Mouse (Mus musculus): Measurements from ENCODE around the gene Pgm1.

The Pgm1 gene

DNA sequence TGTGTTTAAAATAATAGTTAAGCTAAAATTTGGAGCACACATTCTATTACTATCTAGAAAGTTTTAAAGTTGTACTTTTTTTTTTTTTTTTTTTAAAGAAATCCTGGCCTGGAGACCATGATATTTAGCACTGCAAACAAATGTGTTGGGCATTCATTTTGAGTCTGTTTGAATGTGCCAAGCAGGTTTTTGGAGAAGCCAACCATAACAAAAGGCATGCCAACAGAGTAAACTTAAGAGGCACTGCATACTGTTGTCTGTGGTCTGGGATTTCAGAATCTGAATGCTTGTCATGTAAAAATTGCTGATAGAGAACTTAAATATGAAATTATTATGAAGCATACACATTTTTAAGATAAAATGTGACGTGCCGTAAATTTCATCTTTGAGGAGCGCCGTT, 28.0 kb downstream of the Pgm1 start:
- no peak for DNase-seq (ENCODE audit: low spot score in 2 of 2)

- no peak for DNase-seq (ENCODE audit: low spot score in 2 of 2)
These were observed 29.0 kb downstream of the Pgm1 start for GRCm38 (mm10) chr4:99958084-99958815.

GRCm38 (mm10) chr4:99959308-99959707, 30.1 kb downstream of the Pgm1 start:
- no peak for DNase-seq (ENCODE audit: low spot score in 2 of 2)

GRCm38 (mm10) chr4:99966555-99966954, 37.3 kb downstream of the Pgm1 start:
- no peak for DNase-seq (ENCODE audit: low spot score in 2 of 2)

DNA sequence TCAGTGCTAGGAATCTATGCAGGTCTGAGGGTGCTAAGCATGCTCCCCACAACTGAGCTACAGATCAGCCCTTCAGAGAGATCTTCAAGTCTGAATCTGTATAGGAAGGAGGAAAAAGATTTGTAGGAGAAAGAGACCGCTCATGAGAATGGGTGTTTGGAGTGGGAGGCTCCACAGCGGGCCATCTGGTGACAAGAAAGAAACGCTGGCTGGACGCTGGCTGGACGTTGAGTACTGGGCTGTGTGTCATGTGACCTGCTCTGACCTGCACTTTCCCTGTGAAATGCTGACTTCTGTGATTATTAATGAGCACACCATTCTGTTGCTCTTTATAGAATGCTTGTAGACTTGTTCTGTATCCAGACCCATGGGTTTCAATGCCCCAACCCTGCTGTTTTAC, 40.1 kb downstream of the Pgm1 start:
- no peak for DNase-seq (ENCODE audit: low spot score in 2 of 2)

DNA sequence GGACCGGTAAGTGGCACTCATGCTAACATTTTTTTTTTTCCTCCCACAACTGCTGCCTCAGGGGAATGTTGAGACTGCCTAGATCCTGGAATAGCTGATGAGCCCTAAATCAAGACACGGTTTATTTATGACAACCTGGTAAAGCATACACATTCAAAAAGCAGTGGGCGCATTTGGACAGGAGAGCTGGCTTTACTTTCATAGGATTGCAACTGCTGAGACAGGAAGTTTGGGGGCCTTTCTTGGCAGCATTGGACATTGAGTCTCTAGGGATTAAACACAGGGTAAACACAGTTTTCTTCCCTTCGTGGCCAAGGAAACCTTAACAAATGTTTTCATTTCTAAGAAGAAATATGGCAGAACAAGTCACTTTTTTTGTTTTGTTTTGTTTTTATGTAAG, 40.9 kb downstream of the Pgm1 start:
- DNase-seq (ENCODE audit: low spot score in 2 of 2) = no peak

GRCm38 (mm10) chr4:99972886-99973285, 43.7 kb downstream of the Pgm1 start:
- DNase-seq (ENCODE audit: low spot score in 2 of 2) = no peak

DNA sequence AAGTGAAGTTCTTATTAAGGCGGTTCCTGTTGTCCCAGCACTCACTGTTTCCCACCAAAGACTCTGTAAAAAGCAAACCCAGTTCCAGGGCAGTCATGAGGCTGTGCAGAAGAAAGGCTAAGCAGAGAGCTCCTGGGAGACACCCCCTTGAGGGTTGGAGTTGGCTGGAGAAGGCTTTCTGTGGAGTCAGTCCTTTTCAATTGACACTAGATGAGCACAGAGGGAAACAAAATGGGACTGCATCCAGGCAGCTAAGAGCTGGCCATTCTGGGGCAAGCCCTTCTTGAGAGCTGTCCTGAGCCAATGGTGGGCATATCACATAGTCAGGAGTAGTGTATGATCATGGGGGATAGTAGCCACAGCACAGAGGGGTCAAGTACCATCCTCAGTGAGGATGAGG, 44.7 kb downstream of the Pgm1 start:
- DNase-seq (ENCODE audit: low spot score in 2 of 2) = no peak

DNA sequence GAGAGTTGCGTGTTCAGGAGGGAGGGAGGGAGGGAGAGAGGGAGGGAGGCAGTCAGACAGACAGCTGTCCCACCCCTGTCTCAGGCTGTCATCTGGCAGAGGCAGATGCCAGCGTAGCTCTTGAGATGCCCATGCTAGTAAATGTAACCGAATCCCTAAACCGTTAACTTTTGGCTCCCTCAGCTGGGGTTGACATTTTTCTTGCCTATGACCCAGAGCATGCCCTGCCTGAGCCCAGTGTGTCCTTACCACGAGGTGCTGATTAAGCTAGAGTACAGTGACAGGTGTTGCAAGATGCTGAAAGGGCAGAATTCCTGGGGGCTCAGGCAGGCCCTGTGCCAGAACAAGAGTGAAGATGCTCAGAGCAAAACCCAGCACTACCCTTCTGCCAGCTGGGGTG, 45.2 kb downstream of the Pgm1 start:
- no peak for DNase-seq (ENCODE audit: low spot score in 2 of 2)

- no peak for DNase-seq (ENCODE audit: low spot score in 2 of 2)
These were observed 50.1 kb downstream of the Pgm1 start for GRCm38 (mm10) chr4:99979326-99979725.

DNA sequence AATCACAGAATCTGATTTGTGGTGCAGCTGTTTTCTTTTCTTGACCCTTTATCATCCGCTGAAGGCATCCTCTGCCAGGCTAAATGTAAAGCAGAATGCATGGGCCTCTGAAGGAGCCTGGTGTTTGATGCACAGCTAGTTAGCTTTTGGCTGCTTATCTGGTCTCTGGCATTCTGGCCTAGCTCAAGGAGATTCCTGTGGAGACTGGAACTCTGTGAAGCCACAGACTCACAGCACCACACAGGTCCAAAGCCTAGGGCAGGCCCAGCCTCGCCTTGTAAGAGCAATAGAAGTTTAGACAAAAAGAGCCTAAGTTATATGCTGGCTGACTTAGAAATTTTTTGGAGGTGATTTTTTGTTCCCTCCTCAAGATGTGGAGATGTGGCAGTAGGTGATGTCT, 52.0 kb downstream of the Pgm1 start:
- no peak for DNase-seq (ENCODE audit: low spot score in 2 of 2)

DNA sequence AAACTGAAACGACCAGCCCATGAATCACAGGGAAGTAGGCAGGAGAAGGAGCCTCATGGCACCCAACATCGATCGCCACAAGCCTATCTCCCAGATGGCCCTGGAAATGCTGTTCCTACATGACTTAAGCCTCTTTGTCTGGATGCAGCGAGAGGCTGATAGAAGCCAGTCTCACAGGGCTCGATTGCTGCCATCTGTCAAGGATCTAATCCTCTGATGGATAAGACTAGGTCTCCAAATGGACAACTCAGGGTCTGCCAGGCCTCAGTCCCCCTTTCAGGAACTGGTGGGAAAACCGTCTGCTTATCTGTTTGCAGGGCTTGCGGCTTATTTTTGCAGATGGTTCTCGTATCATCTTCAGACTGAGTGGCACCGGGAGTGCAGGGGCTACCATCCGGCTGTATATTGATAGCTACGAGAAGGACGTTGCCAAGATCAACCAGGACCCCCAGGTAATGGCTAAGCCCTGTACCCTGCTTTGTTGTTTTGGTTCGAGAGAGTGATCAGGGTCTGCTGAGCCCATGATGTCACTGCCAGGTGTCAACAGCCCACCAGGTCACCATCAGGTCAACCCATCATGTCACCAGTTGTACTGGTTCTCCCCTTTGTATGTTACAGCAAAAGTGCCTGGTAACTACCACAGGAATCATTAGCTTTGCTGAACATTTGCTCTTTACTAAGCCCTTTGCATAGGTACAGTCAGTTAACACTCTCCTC, 54.6 kb downstream of the Pgm1 start:
- no peak for DNase-seq (ENCODE audit: low spot score in 2 of 2)

DNA sequence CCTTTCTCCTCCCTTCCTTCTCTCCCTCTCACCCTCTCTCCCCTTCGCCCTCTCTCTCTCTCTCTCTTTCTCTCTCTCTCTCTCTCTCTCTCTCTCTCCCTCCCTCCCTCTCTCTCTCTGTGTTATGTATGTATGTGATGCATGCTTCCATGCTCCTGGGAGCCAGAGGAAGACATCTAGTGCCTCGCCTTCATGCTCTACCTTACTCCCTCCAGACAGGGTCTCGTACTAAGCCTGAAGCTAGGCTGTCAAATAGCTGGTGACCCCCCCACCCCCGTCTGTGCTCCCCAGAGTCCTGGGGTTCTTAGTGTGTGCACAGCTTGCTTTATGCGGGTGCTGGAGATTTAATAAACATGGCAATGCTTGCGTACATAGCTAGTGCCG, 55.1 kb downstream of the Pgm1 start:
- no peak for DNase-seq (ENCODE audit: low spot score in 2 of 2)

DNA sequence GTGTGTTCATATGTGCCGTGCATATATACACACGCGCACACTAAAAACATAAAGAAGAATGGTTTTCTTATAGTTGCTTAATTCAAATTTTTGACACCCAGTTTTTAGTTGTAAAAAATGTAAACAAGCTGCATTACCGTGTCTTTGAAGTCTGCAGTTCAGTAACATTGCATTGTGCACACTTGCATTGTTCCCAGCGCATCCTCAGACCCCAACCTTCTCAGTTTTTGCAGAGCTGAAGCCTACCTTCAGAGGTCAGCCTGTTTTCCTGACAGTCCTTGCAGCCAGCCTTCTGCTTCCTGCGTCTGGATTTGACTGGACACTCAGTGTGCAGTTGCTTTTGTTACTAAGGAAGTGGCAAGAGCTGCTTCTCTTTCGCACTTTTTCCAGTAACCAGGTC, 55.9 kb downstream of the Pgm1 start:
- DNase-seq (ENCODE audit: low spot score in 2 of 2) = no peak

GRCm38 (mm10) chr4:99985631-99986030, 56.4 kb downstream of the Pgm1 start:
- no peak for DNase-seq (ENCODE audit: low spot score in 2 of 2)

- DNase-seq (ENCODE audit: low spot score in 2 of 2) = no peak
These were observed 57.4 kb downstream of the Pgm1 start for GRCm38 (mm10) chr4:99986609-99987008.

DNA sequence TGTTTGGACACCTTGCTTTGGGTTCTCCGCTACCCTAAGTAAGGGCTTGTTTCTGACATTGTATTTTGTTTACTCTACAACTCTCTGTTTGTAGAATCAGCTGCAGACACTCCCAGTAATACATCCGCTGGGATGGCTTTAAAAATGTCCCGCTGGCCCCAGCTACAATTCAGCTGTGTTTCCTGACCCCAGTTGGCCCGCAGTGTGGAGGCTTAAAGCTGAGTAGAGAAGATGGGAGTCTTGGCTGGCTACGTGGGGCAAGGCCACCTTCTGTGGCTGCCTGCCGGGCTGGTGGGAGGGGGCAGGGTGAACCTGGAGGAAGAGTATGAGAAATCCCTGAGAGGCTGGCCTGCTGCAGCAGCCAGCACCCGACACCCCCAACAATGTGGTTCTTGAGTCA, 59.6 kb downstream of the Pgm1 start:
- DNase-seq (ENCODE audit: low spot score in 2 of 2) = no peak

- DNase-seq (ENCODE audit: low spot score in 2 of 2) = no peak
These were observed 71.8 kb downstream of the Pgm1 start for GRCm38 (mm10) chr4:100000971-100001370.

DNA sequence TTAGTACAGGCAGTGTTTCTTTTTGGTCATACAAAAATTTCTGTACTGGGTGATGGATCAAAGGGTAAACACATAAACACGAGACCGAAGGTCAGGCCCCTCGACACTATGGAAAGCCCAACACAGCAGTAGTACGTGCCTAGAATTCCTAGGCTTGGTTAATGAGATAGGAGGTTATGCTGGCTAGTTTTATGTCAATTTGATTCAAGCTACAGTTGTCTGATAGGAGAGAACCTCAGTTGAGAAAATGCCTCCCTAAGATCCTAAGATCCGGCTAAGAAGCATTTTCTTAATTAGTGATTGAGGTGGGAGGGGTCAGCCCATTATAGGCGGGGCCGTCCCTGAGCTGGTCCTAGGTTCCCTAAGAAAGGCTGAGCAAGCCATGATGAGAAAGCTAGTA, 72.6 kb downstream of the Pgm1 start:
- DNase-seq (ENCODE audit: low spot score in 2 of 2) = no peak

GRCm38 (mm10) chr4:100007721-100008120, 78.5 kb downstream of the Pgm1 start:
- DNase-seq (ENCODE audit: low spot score in 2 of 2) = no peak

DNA sequence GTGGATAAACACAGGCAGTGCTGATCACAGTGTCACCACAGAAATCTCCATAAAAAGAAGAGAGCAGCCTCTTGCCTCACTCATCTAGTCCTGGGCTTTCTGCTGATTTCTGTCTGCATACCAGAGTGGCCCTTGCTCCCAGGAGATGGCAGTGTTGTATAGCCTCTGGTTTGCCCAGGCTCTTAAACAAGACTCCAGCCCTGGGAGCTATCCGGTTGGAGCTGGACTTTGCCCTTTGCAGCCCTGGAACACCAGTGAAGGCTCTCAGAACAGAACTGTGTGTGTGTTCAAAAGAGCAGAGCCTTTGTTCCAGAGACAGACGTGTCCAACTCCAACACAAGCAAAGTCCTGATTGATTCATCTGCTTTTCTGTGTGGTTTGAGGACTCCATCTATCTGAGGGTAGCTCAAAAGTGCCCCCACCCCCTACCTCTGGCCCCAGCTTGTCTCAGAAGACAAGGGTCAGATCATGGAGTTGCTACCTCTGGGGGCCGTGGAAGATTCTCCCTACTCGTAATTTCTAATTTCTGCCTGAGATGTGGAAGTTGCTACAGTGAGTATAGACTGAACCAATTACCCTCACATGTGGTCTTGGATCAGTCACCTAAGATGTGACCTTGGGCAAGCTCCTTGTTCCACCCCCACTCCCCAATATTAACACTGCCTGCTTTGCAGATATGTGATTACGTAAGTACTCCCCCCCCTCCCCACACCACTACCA, 79.3 kb downstream of the Pgm1 start:
- peak; percentile 29 to 38 for DNase-seq (ENCODE audit: low spot score in 2 of 2)

GRCm38 (mm10) chr4:100009211-100009678, 80.0 kb downstream of the Pgm1 start:
- DNase-seq (ENCODE audit: low spot score in 2 of 2) = no peak

DNA sequence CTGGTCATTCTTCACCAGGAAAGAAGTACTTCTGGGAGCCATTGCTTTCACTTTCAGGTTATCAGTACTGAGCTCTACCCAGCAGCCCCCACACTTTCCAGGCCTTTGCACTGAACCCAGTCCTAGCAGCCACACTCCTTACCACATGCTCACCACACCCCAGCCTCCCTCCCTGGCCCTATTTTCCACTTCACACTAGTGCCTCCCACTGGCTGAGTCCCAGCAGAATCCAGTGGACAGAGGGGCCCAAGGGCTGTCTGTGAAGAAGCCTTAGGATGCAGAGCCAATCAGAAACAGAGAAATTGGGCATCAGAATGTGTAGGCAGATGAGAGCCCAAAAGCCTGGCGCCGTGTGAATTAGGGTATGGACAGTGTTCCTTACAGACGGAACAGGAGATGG, 81.7 kb downstream of the Pgm1 start:
- no peak for DNase-seq (ENCODE audit: low spot score in 2 of 2)

All from frontal cortex, postnatal 25 days (tissue).